Mouse (Mus musculus): Measurements from ENCODE around the gene Ctdnep1.
A peak's percentile ranks its signal among the peaks of the same experiment; 100 is the strongest.

The Ctdnep1 gene

GRCm38 (mm10) chr11:69983377-69983776 is 2.4 kb downstream of the Ctdnep1 start:
- no peak for DNase-seq (ENCODE audit: low spot score)

- DNase-seq (ENCODE audit: low spot score) = no peak
Measured at GRCm38 (mm10) chr11:69984431-69984830, 3.5 kb downstream of the Ctdnep1 start.

DNA sequence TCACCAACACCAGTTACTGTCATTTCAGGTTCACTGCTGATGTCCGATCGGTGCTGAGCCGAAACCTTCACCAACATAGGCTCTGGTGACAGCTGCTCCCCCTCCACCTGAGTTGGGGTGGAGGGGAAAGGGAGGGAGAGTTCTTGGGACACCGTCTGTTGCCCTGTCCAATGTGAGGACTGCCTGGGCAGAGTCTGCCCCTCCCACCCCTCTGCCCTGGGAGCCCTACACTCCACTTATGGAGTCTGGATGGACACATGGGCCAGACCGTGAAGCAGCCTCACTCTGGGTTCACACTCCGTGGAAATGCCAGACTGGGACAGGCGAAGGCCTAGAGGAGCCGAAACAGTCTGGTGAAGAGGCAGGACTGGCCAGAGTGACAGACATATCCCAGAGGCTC is 9.0 kb downstream of the Ctdnep1 start:
- DNase-seq (ENCODE audit: low spot score) = no peak

DNA sequence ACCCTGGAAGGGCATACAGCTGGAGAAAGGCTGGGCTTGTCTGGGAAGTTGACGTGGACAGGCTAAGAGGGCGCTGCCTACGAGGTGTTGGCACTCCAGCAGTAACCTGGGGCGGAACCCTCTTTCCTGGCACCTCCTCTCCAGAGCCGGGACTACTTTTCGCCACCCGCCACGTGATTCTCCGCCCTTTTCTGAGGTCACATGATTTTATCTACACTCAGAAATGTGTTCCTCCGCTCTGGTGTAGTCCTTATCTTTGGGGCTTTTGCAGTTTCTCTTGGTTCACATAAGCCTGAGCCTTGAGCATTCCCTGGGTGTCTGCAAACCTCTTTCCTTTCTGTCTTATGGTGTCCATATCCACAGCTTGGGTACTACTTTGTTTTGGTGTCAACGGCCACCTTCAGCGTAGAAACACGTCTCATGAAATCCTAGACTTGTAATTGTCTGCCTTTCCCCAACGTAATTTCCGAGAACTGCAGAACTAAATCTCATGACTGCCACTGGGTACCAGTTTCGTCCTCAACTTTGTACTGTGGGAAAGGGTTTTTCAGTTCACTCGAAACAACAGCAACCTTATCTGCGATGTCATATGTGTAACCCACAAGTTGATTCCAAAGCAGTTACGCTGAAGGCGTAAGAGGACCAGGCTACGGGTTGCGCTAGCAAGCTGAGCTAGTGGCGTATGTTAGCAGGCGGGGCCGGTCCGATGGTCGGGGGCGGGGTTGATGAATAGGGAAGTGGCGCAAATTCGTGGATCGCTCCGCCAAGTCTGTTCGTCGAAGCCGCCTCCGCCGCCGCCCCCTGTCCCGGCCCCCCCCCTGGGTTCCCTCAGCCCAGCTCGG is 10.1 kb downstream of the Ctdnep1 start, which contains the start of gene Gabarap:
Gene Gabarap (plus strand): TSS at position 294 of the 842 bp plus-strand sequence.
- DNase-seq (ENCODE audit: low spot score) = peak; percentile 95

DNA sequence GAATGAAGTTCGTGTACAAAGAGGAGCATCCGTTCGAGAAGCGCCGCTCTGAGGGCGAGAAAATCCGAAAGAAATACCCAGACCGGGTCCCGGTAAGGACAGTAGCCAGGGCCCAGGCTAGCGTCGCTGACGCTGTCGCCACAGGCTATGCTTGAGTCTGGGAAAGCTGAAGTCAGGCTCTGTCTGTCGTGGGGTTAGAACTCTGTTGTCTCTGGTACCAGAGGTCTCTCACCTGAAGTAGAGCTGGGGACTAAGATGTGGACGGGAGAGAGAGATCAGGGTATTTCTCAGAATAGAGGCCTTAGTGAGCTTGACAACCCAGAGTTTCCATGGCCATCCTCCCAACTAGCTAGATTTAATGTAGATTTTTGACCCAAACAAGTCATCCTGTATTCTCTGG is 10.8 kb downstream of the Ctdnep1 start:
- DNase-seq (ENCODE audit: low spot score) = no peak

DNA sequence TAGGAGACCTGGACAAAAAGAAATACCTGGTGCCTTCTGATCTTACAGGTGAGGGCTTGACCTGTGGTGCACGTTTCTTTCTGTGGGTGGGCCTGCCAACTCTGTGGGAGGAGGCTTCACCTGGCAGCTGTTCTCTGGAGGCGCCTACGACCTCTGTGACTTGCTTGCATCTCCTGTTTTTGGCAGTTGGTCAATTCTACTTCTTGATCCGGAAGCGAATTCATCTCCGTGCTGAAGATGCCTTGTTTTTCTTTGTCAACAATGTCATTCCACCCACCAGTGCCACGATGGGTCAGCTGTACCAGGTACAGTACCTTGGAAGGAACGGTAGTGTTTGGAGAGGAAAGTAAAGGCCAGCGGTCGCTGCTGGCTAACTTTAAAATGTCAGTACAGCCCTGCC is 11.4 kb downstream of the Ctdnep1 start:
- DNase-seq (ENCODE audit: low spot score) = no peak

DNA sequence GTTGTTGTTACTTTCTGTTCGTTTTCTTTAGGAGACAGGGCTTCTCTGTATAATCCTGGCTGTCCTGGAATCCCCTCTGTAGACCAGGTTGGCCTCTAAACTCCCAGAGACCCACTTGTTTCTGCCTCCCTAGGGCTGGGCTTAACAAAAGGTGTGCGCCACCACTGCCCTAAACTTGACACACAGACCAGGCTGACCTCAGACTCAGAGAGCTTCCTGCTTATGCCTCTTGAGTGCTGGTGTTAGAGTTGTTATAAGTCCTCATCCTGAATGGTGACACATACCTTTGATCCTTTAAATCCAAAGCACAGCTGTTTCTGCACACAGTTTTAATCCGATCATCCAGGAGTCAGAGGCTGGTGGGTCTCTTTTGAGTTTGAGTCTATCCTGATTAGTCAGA is 12.0 kb downstream of the Ctdnep1 start:
- no peak for DNase-seq (ENCODE audit: low spot score)

GRCm38 (mm10) chr11:69994401-69995090 is 13.6 kb downstream of the Ctdnep1 start:
- no peak for DNase-seq (ENCODE audit: low spot score)

DNA sequence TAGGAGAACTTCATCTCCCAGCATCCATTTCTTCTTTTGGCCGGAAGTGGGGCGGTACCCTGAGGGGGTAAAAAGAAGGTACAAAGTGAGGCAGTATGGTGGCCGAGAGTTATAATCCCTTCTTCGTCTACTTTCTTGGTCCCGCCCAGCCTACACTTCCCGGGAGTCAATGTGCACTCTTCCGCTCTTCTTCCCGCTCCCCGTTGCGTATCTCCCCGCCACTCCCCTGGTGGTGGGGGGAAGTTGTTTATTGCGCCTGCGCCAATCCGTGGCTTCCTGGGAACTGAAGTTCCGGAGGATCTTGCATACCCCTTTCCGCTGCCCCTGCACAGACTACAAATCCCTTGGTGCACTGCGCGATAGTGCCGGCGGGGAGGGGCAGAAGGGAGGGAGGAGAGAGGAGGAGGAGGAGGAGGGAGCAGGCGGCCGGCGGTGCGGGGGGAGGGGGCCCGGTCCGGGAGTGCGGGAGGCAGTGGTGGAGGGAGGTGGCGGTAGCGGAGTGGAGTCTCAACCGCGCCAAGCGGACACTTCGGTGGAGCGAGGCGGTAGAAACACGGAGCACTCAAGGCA is 14.5 kb downstream of the Ctdnep1 start, which contains the start of gene Phf23:
Gene Phf23 (plus strand): TSS at position 387 of the 570 bp plus-strand sequence.
- peak; percentile 98 for DNase-seq (ENCODE audit: low spot score)

GRCm38 (mm10) chr11:69996161-69997061 is 15.5 kb downstream of the Ctdnep1 start:
- DNase-seq (ENCODE audit: low spot score) = peak; percentile 50

- DNase-seq (ENCODE audit: low spot score) = peak; percentile 84
Measured at GRCm38 (mm10) chr11:69997070-69997509, 16.1 kb downstream of the Ctdnep1 start.

GRCm38 (mm10) chr11:69998567-69999491 is 17.9 kb downstream of the Ctdnep1 start:
- DNase-seq (ENCODE audit: low spot score) = no peak

DNA sequence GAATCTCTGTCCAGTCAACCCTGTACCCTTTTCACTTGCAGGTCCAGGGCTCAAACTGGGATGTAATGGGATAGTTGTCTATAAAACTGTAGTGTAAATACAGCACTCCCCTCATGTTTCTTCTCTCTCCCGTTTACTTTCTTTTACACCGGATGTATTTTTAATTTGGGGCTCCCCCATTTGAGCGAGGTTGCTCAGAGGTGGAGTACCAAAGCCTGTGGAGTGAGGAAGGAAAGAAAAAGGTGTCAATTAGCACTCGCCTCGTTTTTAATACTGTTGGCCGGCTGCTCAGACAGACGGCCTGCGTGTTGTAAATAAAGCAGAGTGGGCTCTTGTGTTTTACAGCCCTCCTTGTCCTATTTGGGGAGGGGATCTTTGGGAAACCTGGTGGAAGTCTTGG is 18.7 kb downstream of the Ctdnep1 start:
- no peak for DNase-seq (ENCODE audit: low spot score)

GRCm38 (mm10) chr11:70000396-70000898 is 19.5 kb downstream of the Ctdnep1 start, which contains the start of gene Dvl2:
Gene Dvl2 (plus strand): TSS chr11:70000595.
- DNase-seq (ENCODE audit: low spot score) = peak; percentile 94

DNA sequence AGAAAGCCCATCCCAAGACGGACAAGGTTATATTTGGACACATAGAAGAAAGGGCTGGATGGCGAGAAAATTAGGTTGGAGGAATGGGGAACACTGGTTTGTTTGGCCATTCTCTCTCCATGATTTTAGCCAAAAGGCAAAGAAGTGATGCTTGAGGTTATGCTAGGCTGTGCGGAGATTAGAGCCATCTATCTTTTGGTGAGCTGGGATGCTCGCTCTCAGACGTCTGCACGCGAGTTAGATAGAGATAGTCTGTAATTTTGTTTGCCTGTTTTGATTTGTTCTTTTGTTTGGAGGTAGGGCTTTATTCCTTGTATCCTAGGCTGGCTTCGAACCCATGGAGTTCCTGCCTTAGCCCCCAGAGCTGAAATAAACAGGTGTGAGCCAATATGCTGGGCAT is 20.2 kb downstream of the Ctdnep1 start:
- DNase-seq (ENCODE audit: low spot score) = no peak

- peak; percentile 58 for DNase-seq (ENCODE audit: low spot score)
Measured at GRCm38 (mm10) chr11:70001865-70002264, 20.9 kb downstream of the Ctdnep1 start.

GRCm38 (mm10) chr11:70002471-70002870 is 21.5 kb downstream of the Ctdnep1 start:
- no peak for DNase-seq (ENCODE audit: low spot score)

DNA sequence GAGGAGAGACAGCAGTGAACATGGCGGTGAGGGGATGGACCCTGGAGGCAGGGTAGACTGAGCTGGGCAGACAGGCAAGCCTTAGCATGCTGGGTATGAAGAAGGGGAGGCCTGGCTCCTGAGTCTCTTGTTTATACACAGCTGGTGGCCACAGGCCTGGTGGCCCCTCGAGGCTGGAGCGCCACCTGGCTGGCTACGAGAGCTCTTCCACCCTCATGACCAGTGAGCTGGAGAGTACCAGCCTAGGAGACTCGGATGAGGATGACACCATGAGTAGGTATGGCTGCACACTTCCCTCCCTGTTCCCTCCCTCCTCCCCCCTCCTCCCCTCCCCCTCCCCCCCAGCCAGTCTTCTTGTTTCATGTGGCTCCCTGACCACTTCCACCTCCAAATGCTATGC is 24.6 kb downstream of the Ctdnep1 start:
- peak; percentile 68 for DNase-seq (ENCODE audit: low spot score)

DNA sequence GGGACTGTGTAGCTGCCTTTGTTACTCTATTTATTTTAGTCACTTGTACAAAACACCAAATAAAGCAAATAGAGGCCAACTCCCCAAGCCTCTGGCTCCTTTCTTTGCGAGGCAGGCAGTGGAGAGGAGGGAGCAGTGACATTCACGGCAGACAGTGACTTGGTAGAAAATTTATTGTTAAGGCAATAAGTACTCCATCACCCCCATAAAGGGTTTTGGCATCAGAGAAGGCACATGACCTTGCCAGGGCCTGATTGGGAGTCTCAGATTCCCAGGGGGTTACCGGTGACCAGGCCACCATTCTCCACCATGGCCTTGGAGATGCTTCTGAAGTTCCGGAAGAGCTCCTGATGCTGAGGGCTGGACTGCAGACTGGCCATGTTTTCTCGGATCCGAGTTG is 29.1 kb downstream of the Ctdnep1 start:
- DNase-seq (ENCODE audit: low spot score) = no peak

DNA sequence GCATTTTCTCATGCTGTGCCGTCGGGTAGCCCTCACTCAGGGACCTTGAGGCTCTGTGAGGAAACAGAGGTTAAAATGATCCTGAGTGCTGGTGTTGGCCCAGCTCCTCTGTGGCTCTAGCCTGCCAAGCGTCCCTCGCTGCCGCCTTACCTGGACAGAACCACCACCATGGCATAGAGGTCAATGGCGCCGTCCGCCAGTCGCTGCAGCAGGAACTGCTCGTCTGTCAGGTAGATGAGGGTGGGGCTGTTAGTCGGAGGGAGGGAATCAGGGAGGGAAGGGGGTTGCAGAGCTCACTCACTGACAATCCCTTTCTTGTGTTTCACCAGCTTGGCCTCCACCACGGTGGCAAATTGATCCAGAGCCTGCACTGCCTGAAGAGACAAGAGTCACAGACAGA is 29.6 kb downstream of the Ctdnep1 start:
- no peak for DNase-seq (ENCODE audit: low spot score)

Data from MN1 (cell line).